Mouse (Mus musculus) cerebellum, adult 8-10 months (tissue): ENCODE measurements around the gene Med13l.

Source experiments
- DNase-seq: peaks from one replicate; pipeline ENCODE4 v3.0.0; 2022

Gene Med13l

DNA sequence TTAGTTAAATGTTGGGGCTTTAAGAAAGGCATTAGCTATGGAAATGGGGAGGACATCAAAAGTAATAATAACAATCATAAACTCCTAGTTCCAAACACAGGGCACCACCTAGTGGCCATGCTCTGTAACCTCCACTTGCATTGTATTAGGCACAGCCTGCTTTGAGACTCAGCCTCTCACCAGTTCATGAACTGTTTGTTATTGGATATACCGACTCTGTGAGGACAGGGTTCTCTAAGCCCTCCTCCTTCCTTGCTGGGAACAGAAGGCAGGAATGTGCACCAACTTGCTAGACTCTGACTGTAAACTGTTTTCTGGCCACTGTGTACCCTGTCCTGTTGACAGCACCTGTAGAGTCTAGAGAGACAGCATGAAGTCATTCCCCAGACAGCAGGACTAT, 177.1 kb downstream of the Med13l start:
- DNase-seq, result peak; percentile 52

DNA sequence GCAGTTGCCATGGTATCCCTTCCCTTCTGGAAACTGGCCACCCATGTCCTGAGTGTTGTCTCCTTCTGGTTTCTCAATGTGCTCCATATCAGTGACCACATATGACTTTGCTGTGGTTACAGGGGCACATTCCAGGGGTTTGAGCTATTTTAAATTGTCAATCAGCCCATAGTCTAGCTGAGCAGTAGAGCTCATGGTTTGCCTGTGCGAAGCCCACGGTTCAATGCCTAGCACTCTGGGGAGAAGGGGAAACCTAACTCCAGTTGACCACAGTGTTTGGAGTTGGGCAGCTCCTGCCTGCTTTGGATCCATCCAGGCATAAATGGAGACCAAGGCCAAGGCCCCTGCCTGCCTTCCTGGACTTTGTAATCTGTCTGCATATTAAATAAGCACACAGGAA, 182.6 kb downstream of the Med13l start:
- no peak for DNase-seq

DNA sequence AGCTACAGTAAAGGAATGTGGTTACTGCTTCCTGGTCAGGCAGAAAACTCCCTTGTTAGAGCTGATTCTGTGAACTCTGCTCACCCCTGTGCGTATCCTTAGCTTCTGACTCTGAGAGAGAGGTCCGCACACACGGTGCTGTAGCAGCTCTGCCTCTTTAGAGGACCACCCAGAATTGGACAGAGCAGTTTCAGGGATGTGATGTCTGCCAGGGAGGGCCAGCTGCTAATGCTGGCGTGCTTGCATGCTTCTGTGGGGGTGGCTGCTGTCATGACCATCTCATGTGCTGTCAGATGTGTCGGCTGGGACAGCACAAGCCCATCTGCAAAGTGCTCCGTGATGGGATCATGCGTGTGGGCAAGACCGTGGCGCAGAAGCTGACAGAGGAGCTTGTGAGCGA, 186.5 kb downstream of the Med13l start:
- no peak for DNase-seq

DNA sequence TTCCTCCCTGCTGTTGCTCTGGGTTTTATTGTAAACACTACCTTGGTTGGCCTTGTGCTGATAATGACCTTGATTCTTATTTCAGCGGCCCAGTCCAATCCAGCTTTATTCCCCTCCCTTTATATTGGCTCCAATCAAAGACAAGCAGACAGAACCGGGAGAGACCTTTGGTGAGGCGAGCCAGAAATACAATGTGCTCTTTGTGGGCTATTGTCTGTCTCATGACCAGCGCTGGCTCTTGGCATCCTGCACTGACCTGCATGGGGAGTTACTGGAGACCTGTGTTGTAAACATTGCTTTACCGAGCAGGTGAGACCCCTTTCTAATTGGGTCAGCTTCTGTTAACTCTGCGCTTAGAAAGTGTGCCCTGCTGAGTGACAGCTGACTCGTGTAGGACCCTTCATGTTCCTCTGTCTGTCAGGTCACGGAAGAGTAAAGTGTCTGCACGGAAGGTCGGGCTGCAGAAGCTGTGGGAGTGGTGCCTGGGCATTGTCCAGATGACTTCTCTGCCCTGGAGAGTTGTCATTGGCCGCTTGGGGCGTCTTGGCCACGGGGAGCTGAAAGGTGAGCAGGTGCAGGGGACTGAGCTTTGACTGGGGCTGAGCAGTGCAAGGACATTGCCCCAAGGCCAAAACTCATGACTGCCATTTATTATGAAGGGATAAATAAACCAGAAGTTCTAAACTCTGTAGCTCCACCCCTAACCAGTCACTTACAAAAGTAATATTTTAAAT, 191.1 kb downstream of the Med13l start:
- no peak for DNase-seq

DNA sequence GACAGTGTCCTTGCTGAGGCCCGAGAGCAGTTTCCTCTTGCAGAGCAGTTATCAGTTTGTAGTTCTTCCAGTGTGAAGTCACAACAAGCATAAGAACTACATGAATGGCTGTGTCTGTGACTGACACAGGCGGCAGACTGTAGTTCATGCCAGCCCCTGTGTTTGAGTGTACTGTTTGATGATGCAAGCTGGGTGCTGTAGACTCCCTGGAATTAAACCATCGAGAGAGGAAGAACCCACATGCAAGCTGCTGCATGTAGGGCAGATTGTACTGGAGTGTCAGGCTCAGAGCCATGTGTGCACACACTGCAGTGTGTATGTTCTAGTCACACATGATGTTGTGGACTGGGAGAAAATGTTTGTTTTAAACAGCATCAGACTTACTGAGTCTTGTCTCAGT, 192.4 kb downstream of the Med13l start:
- DNase-seq, result no peak

DNA sequence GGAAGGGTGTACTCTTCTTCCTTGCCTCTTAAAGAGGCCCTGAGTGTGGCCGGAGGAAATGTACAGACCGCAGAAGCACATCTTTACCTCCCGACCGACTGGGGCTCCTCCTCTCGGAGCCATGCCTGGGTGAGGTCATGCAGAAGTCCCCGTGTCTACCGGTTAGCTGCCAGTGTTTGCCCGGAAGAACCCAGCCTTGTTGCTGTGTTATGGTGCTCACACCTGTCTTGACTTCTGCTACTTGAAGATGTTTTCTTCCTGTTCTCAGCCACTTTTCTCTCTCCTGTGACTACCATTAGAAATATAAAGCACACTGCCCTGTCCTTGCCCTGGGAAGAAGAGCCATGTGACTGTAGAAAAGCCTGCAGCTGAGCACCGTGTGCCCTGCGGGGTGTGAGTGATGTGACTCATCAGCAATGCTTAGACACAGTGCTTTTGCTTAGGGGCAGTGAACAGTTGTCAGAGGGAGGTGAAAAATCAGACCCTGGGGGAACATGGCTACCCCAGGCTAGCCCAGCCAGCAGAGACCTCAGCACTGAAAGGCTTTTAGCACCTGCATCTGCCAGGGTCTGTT, 193.1 kb downstream of the Med13l start:
- DNase-seq, result peak; percentile 41

DNA sequence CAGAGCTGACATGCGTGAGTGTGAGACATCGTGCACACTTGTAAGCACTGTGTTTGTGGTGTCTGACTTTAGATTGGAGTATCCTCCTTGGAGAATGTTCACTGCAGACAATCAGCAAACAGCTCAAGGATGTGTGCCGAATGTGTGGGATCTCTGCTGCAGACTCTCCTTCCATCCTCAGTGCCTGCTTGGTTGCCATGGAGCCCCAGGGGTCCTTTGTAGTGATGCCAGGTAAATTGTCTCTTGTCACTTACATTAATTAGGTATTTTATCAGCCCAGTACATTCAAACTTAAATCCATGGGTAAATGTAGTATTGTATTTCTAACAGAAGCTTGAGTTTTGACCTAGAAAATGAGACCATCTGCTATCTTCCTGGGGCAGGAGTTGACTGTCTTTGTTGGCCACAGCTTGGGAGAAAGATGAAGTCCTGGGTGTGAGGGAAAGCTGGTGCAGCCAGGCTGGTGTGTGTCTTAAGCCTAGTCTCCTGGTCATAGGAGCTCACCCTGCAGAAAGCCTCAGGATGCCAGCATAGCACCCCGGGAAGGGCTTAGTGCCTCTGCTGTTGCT, 193.8 kb downstream of the Med13l start:
- no peak for DNase-seq

DNA sequence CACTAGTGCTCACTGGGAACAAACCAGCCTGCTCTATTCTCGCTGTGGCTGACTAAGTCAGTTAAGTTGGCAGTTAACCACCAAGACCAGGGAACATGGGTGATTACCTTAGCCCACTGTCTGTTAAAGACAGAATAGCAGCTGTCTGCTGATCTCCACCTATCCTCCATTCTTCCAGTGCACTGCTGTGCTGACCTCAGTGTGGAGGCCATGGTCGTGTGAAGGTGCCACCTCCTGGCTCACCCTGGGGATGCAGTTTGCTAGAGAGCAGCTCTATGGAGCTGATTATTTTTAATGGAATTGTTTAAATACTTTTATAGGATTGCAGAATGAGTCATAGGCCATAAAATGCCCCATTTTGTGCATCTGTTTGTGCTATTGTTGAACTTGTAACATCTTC, 195.6 kb downstream of the Med13l start:
- DNase-seq, result peak; percentile 43

DNA sequence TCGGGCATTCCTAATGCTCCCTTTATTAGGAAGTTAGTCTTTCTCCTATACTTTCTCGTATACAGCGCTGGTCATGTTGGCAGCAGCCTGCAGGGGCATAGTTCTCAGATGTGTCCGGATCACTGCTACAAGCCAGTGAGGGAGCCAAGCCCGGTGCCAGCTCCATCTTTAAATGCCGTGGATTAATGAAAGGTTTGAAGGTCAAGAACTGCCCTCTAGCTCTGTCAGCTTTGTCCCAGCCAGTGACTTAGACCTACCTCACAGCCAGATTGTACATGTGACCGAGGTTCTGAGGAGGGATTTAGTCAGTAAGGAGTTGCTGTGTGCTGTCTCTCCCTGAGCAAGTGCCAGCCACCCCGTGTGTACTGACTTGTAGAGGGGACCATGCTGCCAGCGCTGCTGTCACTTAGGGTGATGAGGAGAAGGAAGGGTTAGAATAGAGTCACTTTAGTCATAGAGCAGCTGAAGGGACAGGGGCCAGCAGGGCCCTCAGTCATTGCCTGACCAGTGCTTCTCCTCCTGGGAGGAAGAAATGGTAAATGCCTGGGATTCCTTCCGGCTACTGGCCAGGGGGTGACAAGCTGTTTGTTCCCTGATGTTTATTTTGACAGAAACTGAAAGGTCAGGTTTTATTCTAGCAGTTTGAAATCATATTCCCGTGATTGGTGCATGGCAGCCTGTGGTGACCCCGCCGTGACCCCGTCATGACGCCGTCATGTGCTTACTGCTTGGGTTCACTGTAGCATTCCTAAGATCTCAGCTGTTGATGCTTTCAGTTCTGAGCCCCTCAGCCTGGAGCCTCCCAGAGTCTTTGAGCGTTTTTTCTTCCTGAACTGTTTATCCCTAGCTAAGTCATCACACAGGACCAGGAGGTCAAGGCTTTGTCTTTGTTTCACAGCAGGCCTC, 197.2 kb downstream of the Med13l start:
- no peak for DNase-seq

DNA sequence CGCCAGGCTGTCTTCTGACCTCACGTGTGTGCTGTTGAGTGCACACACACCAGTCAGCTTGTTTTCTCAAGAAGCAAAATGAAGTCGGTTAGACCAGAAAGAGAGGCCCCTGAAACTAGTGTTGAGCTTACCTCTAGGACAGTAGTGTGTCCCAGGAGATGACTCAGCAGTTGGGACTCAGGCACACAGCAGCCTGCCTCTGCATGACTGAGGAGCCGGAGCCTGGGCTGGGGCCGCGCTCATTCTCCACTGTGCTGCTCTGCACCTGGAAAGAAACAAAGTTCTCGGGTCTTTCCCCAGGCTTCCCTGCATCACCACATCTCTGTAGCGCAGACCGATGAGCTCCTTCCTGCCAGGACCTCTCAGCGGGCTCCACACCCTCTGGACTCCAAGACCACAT, 200.5 kb downstream of the Med13l start:
- no peak for DNase-seq

DNA sequence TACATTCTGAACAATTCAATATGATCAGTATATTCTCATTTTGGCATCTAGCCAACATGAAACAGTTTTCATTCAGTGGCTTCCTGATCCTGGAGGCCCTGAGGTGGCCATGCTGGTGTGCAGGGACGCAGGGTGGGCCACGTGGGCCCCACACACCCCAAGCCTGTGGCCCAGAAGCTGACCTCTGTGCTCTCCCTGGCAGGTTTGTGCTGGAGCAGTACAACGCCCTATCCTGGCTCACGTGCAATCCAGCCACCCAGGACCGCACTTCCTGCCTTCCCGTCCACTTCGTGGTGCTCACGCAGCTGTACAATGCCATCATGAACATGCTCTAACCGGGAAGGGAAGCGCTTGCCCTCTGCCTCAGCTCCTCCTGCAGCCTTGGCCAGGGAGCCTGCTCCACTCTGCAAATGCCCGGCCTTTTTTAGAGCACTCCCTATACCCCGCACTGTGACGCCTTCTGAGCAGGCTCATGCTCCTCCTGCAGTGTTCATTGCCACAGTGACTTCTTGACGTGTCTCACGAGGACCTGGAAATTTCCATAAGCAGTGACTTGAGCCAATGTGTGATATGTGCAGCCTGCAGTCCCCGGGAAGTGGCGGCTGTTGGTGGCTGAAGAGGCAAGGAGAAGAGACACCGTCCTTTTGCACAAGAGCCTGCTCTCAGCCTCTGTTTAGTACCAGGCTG, 202.2 kb downstream of the Med13l start:
- DNase-seq, result no peak

DNA sequence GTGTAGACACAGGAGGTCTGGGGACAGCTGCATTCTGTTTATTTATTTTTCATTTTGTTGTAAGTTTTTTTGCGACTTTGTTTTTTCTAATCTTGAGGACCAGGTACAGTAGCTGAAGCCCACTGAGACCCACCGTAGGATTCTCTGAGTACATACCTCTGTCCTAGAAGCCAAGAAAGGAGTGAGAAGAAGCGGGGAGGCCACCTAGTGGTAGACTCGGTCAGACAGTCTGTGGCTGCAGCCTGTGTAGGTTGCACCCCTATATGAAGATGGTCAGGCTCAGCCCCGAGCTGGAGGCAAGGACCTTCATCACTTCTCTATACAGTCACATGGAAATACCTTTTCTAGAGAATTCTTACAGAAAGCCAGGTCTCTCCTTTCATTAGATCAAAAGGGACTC, 202.9 kb downstream of the Med13l start:
- no peak for DNase-seq

DNA sequence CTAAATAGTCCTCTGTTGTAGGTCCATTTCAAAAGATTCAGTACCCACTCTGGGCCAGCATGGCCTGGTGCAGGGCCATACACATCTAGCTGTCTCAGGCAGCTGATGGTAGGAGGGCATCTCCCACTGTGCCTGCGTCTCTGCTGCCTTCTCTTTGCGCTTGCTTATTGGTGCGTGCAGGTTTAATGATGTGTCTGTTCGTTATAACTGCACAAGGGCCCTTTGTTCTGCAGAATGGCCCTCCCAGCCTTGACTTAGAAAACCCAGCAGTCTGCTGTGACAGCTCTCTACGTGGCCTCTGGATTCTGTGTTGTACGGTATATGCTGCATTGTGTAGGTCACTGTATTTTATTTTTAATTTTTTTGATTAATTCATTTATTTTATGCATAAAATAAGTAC, 208.7 kb downstream of the Med13l start:
- DNase-seq, result no peak

DNA sequence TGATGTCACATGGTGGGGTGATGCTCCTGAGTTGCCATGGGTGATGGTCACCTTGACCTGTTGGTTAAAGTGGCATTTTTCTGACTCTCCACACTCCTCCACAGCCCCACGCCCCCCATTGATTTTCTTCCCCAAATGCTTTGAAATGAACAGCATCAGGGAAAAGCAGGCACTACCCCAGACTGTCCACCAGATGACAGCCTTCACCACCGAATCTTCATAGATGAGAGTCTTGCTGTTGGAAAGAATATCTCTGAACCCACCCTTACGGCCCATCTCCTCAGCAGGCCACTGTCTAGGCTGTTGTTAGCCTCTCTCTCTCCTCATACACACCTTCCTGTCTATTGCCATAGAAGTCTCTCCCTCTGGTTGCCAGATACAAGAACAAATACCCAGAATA, 213.4 kb downstream of the Med13l start:
- DNase-seq, result no peak

DNA sequence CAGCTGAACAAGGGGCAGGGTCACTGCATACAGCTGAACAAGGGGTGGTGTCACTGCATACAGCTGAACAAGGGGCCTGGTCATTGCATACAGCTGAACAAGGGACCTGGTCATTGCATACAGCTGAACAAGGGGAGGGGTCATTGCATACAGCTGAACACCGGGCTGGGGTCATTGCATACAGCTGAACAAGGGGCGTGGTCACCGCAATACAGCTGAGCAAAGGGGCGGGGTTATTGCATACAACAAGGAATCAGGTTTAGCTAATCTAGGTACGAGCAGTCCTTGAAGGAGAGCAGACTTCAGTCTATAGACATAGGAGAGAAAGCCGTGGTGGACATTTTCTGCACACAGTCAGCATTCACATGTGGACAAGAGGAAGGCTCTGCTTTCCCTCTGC, 215.9 kb downstream of the Med13l start:
- DNase-seq, result no peak

DNA sequence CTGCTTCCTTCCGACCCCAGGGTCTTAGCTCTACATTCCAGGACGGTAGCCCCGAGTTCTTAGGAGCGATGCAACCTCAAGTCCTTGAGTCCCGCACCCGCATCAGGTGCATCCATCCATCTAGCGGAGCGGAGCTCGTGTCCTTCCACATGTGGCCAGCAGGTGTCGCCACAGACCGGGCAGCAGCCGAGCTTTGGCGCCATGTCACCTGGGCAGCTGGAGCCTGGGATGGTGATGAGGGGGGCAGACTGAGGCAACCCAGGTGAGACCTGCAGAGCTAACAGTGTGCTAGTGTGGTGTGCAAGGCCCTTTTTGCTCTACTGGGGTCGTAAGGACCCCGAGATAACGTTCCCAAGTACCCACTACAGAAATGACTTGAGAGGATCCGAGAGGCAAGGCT, 221.1 kb downstream of the Med13l start:
- DNase-seq, result peak; percentile 67

DNA sequence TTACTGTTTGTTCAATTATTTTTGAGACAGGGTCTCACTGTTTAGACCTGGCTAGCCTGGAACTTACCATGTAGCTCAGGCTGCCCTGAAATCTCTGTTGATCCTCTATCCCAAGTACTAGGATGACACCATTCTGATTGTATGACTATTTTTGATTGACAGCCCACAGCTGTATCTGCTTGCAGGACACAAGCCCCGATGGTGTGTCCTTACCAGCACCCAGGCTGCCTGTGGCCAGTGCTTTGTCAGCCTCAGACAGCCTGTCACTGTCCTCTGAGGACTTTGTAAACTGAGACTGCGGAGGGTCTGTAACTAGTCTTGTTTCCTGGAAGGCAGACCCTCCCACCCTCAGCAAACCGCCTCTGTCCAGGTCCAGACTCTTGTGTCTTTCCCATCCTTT, 221.7 kb downstream of the Med13l start:
- DNase-seq, result no peak

DNA sequence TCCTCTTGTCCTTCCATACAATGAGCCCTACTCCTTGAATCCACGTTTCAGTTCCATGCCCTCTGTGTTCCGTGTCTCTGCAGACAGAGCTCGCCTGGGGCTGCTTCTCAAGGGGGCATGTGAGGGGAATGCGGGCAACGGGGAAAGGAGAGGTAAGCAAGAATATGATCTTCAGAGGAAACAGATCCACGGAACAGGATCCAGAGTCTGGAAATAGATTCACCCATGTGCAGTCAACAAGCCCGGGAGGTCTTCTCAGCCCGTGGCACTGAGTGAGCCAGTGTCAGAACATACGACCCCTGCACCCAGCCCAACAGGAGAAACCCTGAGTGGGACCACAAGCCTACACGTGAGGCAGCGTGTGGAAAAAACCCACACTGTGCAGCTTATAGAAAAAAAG, 228.7 kb downstream of the Med13l start:
- DNase-seq, result no peak

DNA sequence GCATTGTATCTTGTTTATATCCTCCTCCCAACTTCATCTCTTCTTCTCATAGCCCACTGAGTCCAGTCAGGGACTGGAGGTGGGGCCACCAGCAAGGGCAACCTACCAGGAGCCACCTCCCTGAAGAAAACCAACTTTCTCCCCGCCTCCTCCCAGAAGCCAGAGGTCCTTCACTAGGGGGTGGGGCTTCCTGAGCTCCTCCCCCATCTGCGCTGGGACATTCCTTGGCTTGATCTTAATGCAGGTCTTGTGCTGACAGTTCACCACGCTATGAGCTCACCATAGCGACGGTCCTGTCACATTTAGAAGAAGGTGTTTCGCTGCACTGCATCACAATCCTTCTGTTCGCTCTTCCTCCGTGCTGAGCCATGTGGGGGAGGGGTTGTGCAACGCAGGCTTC, 229.3 kb downstream of the Med13l start:
- DNase-seq, result no peak

DNA sequence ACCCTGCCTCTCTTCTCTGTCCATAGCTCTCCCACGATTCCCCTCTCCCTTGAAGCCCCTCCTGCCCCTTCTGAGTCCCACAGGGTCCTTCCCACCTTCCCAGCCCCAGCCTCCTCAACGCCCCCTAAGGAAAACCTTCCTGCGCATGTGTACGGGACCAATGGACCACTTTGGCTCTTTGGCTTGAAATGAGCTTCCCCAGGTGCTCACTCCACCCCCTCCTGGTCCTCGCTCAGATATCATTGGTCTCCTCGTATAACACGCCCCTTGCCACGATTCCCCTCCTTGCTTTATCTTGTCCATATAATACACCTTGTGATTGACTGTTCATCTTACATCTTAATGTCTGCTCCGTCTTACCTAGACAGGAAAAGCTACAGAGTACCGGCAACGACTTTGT, 237.3 kb downstream of the Med13l start:
- no peak for DNase-seq

DNA sequence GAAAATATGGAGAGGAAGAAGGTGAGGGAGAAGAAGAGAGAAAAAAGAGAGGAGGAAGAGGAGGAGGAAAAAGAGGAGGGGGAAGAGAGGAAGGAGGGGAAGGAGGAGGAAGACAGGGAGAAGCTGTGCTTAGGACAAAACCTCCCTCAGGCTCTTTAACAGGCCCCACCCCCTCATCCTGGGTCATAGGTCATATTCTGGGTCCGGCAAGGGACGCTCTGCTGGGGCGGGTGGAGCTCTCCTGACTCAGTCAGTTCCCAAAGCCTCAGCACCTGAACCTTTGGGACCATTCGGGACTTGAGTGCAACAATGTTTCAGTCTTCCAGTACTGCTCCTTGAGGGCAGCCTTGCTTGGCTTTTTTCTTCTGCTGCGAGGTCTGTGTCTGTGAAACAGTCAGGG, 241.1 kb downstream of the Med13l start:
- no peak for DNase-seq

DNA sequence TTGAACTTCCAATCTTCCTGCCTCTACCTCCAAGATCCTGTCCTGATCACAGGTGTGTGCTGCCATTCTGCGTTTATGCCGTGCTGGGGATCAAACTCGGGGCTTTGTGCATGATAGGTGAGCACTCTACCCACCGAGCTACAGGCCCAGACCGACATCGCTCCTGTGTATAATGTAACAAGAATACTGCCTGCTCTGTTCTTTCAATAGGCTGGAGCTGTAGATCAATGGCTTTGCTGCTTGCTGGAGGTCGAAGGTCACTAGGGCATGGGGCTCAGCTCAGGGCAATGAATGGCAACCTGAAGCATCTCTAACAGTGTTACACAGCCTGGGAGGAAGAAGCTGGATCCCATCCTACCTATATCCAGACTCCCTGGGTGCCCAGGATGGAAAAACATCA, 241.6 kb downstream of the Med13l start:
- DNase-seq, result no peak

DNA sequence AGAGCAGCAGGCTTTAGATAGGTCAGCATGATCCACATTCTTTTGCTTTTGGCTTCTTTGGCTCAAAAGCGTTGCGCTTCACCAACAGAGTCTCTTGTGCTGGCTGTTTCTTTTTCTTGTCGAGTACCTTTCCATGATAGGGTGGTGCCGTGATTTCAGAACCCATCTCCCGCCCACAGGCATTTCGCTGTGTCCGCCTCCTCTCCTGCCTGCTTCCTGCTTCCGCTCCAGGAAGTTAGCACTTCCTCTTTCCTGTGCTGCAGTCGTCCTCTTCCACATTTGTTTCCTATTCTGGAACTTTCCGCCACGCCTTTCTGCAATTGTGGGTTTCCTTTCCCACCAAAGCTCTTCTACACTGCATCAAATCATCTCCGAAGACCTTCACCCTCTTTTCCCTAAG, 248.5 kb downstream of the Med13l start:
- DNase-seq, result no peak
